Mouse (Mus musculus) adrenal gland, postnatal 10 days (tissue): Measurements from ENCODE around the gene D430019H16Rik. TPM values are rescaled to one million over a fixed set of nuclear protein-coding genes. Genes with fewer than 3 reads are reported as not detected.

Source experiments
- DNase-seq: peaks from one replicate; pipeline ENCODE4 v3.0.0; 2021; ENCODE audit warnings: mixed read lengths
- total RNA-seq, 2 experiments: library from RNA; stranded (reverse); gene quantifications; 2 replicates each; pipeline ENCODE4 v1.2.3; 2021

Gene D430019H16Rik
- total RNA-seq, 2 experiments from 2014 or later, result 6.0 to 8.0 TPM

GRCm38 (mm10) chr12:105539649-105540048, 86.0 kb downstream of the D430019H16Rik start:
- no peak for DNase-seq

GRCm38 (mm10) chr12:105541590-105542402, 88.1 kb downstream of the D430019H16Rik start:
- no peak for DNase-seq

GRCm38 (mm10) chr12:105542513-105542912, 88.9 kb downstream of the D430019H16Rik start:
- no peak for DNase-seq

Other genes with a start within 250 kb of the D430019H16Rik start
- gene Tcl1, start 231.1 kb upstream of the D430019H16Rik start, total RNA-seq, result under 1 TPM; 0.21 to 0.39 TPM
- under 1 TPM; 0.21 to 0.57 TPM for gene Tunar, start 120.0 kb upstream of the D430019H16Rik start, total RNA-seq
- gene Bdkrb2, start 109.4 kb downstream of the D430019H16Rik start, total RNA-seq, result 10 to 100 TPM in 1 of 2 experiments, 1 to 10 TPM in 1; 7.4 to 11.6 TPM
- gene Bdkrb1, start 149.2 kb downstream of the D430019H16Rik start, total RNA-seq, result not detected
- gene Gskip, start 231.0 kb downstream of the D430019H16Rik start, total RNA-seq, result 10 to 100 TPM; 17.2 to 17.9 TPM
- 10 to 100 TPM; 24.2 to 28.3 TPM for gene Atg2b, start 231.4 kb downstream of the D430019H16Rik start, total RNA-seq